Mouse (Mus musculus): Measurements from ENCODE around the gene Olfr610.
"Not testable (repeated sequence)": the region's sequence is repeated elsewhere in the genome, so short reads cannot be mapped to it uniquely, and the experiment has no call there.

Olfr610 gene

GRCm38 (mm10) chr7:103512022-103512421, at the start of gene Olfr610:
Olfr610 (minus strand) TSS chr7:103512122.
- Histone ChIP-seq H3K27me3 (ENCODE audit: control insufficient read depth, insufficient read depth, low read length, poor library complexity, severe bottlenecking) (no peaks in the 10 kb centered on the region), H3K36me3 (ENCODE audit: control insufficient read depth, insufficient read depth, low read length, poor library complexity, severe bottlenecking) (no peaks in the 10 kb centered on the region)
- DNase-seq (ENCODE audit: low read depth, low spot score), result no peak

GRCm38 (mm10) chr7:103555779-103556178, 43.9 kb upstream of the Olfr610 start, which contains the start of gene Olfr615:
Olfr615 (plus strand) TSS chr7:103556079.
- Histone ChIP-seq H3K27me3 (ENCODE audit: control insufficient read depth, insufficient read depth, low read length, poor library complexity, severe bottlenecking) (no peaks in the 10 kb centered on the region), H3K36me3 (ENCODE audit: control insufficient read depth, insufficient read depth, low read length, poor library complexity, severe bottlenecking) (no peaks in the 10 kb centered on the region)
- DNase-seq (ENCODE audit: low read depth, low spot score), result no peak

DNA sequence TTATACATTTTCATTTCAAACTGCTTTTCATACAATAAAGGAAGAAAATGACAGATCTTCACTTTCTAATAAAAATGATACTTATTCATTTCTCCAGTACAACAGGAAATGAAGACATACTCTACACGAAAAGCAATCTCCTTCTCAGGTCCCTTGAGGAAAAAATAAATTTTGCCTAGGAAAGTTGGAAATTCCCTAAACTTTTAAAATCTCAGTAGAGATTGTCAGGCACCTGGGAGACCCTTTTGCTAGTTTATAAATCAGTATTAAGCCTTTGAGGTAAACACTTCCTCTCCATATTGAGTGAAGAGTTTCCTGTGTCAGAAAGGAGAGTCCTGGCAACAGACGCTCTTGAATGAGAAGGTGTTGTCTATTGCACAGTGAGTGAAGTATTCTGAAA, 35.9 kb upstream of the Olfr610 start, which contains the start of gene Olfr613:
Olfr613 (plus strand) TSS at position 301 of the 400 bp plus-strand sequence.
- Histone ChIP-seq H3K36me3 (ENCODE audit: control insufficient read depth, insufficient read depth, low read length, poor library complexity, severe bottlenecking) (no peaks in the 10 kb centered on the region), H3K27me3 (ENCODE audit: control insufficient read depth, insufficient read depth, low read length, poor library complexity, severe bottlenecking) (no peaks in the 10 kb centered on the region)
- no peak for DNase-seq (ENCODE audit: low read depth, low spot score)

DNA sequence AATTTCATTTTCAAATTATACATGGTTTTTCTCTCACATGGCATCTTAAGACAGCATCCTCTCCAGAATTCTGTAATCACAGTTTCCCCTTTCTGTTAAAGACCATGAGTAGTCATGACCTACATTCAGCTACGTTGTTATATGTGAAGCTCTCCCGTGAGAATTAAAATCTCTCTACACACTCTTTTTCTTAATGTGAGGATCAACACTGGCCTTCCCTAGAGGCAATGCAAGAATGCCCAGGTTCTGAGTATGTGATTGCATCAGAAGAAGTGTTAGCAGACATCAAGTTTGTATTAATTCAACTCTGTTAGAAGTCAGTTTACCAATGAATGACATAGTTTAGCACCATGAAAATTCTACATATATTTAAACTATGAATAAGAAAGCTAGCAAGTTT, 30.7 kb upstream of the Olfr610 start, which contains the start of gene Olfr612:
Olfr612 (minus strand) TSS at position 101 of the 400 bp plus-strand sequence.
- H3K36me3 ChIP-seq (ENCODE audit: control insufficient read depth, insufficient read depth, low read length, poor library complexity, severe bottlenecking); H3K27me3 ChIP-seq (ENCODE audit: control insufficient read depth, insufficient read depth, low read length, poor library complexity, severe bottlenecking); DNase-seq (ENCODE audit: low read depth, low spot score): not testable (repeated sequence)

- DNase-seq (ENCODE audit: low read depth, low spot score); H3K36me3 ChIP-seq (ENCODE audit: control insufficient read depth, insufficient read depth, low read length, poor library complexity, severe bottlenecking); H3K27me3 ChIP-seq (ENCODE audit: control insufficient read depth, insufficient read depth, low read length, poor library complexity, severe bottlenecking): not testable (repeated sequence)
Observed at GRCm38 (mm10) chr7:103520746-103521145, 8.8 kb upstream of the Olfr610 start, which contains the start of gene Olfr611. Olfr611 (minus strand) TSS chr7:103520846.

GRCm38 (mm10) chr7:103497962-103498361, 14.0 kb downstream of the Olfr610 start, which contains the start of gene Olfr609:
Olfr609 (minus strand) TSS chr7:103498062.
- no peaks in the 10 kb centered on the region for H3K36me3 ChIP-seq (ENCODE audit: control insufficient read depth, insufficient read depth, low read length, poor library complexity, severe bottlenecking)
- H3K27me3 ChIP-seq (ENCODE audit: control insufficient read depth, insufficient read depth, low read length, poor library complexity, severe bottlenecking), result no peaks in the 10 kb centered on the region
- no peak for DNase-seq (ENCODE audit: low read depth, low spot score)

DNA sequence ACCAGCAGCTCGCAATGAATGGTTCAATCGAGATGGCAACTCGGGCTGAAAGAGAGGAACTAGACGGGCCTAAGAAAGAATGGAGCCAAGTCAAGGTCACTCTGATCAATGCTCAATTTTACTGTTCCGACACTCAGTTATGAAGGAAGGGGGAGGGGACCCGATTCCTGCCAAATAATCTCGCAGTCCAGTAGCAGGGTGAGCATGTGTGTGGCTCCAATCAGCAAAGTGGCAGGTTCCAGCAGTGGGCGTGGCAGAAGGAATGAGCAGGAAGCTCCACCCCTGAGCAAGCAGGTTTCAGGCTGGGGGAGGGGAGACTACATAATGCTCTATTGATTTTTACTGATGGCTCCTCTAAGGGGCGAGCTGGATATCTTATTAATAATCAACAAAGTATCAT, 34.8 kb downstream of the Olfr610 start:
- H3K36me3 ChIP-seq (ENCODE audit: control insufficient read depth, insufficient read depth, low read length, poor library complexity, severe bottlenecking); H3K27me3 ChIP-seq (ENCODE audit: control insufficient read depth, insufficient read depth, low read length, poor library complexity, severe bottlenecking); DNase-seq (ENCODE audit: low read depth, low spot score): not testable (repeated sequence)

DNA sequence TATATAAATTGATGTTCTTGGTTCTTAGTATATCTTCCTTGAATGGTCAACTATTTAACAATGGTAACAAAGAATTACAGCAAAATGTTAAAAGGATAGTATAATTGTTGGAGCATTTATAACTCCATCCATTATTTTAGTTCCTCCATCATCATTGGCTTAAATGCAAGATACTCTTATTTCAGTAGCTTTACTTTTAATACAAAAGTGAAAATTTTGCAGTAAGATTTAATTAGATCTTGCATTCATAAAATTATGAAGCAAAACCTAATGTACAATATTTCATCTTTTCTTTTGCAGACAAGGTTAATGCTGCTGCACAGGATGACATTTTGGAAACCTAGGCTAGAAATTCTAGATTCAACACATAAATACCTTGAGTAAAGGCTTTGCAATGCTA, 42.3 kb downstream of the Olfr610 start, which contains the start of gene Olfr608:
Olfr608 (plus strand) TSS at position 301 of the 400 bp plus-strand sequence.
- H3K36me3 ChIP-seq (ENCODE audit: control insufficient read depth, insufficient read depth, low read length, poor library complexity, severe bottlenecking), result no peaks in the 10 kb centered on the region
- H3K27me3 ChIP-seq (ENCODE audit: control insufficient read depth, insufficient read depth, low read length, poor library complexity, severe bottlenecking), result no peaks in the 10 kb centered on the region
- DNase-seq (ENCODE audit: low read depth, low spot score), result no peak

GRCm38 (mm10) chr7:103460590-103460989, 51.3 kb downstream of the Olfr610 start:
- DNase-seq (ENCODE audit: low read depth, low spot score), result no peak
- no peaks in the 10 kb centered on the region for H3K36me3 ChIP-seq (ENCODE audit: control insufficient read depth, insufficient read depth, low read length, poor library complexity, severe bottlenecking)
- no peaks in the 10 kb centered on the region for H3K27me3 ChIP-seq (ENCODE audit: control insufficient read depth, insufficient read depth, low read length, poor library complexity, severe bottlenecking)

All from splenic B cell, adult 2 months (primary cell).